Mouse (Mus musculus) adrenal gland, postnatal 14 days (tissue): Measurements from ENCODE around the gene Endou. TPM values are rescaled to one million over a fixed set of nuclear protein-coding genes. Genes with fewer than 3 reads are reported as not detected.

Experiments
- DNase-seq: peaks from one replicate; pipeline ENCODE4 v3.0.0; 2021; ENCODE audit warnings: mixed read lengths
- long read RNA-seq, 2 experiments: library from polyadenylated mRNA; stranded (forward); transcript quantifications; one replicate each; pipeline ENCODE4 v2.0.0; 2021
- total RNA-seq: library from RNA; stranded (reverse); gene quantifications from 2 replicates; pipeline ENCODE4 v1.2.3, GENCODE M21; 2021

The Endou gene
- total RNA-seq: 0.90 and 1.1 TPM in 2 replicates
- long read RNA-seq, experiment 1, partial matches to known transcripts: 0 of 2 reads
- long read RNA-seq, experiment 1, other reads (novel, unspliced or antisense): 1 of 2 reads
- long read RNA-seq, experiment 2: 0 reads

DNA sequence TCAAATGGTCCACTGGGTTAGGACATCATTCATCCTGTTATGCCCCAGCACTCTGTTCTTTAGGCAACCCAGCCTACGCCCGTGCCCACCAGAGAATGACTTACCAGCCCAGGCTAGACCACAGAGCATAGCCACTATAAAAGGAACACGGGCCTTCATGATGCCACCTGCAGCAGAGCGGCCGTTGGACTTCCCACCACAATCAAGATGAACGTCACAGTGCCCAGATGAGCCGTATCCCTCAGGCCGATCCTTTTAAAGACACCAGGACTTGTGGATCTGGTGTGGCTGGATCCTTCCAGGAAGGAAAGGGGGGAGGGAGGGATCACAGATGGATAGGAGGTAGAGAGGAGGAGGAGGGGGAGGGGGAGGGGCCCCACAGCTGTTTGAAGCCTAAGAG lies at the start of gene Endou:
Endou (minus strand) TSS at position 229 of the 400 bp plus-strand sequence.
- no peak for DNase-seq

DNA sequence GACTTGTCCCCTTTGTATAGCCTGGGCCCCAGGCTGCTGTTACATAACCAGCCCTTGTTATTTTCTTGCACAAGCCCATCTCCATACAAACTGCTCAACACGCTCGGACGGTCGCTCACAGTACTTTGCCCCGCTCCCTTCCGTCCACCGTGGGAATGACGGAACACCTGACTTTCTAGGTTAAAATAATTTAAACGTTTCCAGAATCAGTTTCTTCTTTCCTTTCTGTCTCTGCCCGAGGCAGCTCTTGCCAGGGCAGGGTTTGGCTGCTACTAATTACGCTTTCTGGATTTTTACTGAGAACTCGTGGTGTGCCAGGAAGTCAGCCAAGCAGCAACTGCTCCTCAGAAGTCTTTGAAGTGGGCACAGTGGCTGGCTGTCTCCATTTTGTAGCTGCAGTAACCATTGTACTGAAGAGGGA lies 49.5 kb upstream of the Endou start:
- DNase-seq: no peak

DNA sequence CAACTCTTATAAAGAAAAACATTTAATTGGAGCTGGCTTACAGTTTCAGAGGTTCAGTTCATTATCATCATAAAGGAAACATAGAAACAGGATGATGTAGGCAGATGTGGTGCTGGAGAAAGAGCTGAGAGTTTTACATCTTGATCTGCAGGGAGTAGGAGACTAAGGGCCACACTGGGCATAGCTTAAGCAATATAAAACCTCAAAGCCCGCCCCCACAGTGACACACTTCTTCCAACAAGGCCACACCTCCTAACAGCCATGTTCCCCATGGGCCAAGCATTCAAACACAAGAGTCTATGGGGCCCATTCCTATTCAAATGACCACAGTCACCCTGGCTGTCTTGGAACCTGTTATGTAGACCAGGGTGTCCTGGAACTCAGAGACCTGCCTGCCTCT lies 48.4 kb upstream of the Endou start:
- DNase-seq: no peak

DNA sequence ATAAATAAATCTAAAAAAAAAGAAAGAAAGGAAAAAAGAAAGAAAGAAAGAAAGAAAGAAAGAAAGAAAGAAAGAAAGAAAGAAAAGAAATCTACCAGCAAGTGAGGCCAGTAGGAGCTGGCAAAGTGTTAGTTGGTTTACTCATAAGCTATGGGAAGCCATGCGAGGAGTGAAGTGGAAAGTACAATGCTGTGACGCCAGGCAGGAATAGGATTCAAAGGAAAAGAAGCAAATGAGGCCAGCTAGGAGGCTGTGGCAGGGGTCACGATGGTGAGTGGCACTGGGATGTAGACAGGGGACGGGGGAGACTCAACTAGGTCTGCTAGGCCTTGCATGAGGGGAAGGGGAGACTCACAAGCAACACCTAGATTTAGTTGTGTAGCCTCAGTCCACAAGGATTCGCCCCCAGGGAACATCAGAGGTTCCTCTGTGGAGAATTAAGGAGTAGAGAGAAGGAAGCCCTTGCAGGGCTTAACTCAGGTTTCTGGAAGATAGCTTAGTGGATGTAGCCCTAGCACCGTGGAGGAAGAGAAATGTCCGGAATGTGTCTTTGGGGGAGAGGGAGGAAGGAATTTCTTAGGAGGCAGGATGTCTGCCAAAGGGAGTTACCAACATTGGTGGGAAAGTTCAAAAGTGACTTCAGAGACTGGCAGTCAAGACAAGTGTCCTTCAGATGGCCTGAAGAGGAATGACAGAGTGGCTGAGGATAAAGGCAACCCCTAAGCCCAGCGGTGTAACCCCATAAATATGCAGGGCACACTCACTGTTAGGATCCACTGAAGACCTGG lies 47.4 kb upstream of the Endou start, which contains the start of gene Slc48a1:
Slc48a1 (plus strand) TSS at position 210 of the 788 bp plus-strand sequence.
- DNase-seq: no peak

DNA sequence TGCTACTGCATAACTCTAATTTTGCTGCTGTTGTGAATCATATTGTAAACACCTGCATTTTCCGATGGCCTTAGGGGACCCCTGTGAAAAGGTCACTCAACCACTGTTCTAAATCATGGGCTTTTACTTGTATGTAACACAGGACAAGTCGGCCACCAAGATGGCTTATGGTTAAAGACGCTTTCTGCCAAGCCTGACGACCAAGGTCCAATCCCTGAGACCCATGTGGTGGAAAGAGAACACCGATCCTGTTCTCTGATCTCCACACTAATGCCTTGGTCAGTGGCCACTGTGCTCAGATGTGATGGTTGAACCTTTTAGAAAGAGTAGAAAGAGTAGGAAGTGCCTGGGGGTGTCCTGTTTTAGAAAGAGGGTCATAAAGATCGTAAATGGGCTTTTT lies 45.8 kb upstream of the Endou start:
- no peak for DNase-seq

DNA sequence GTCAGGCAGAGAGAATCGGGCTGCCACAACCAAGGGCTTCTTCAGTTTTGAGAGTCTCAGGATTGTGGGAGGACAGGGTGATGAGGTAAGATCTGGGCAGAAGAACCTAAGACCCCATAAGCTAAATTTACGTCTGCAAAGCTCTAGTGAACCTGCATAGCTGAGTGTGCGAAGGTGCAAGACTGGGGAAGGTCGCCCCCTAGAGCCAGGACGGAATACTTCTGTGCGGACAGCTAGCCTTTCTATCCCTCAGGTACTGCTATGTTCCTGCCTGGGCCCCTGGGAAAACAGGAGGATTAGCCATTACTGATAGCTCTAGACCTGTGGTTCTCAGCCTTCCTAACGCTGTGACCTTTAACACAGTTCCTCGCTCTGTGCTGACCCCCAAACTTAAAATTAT lies 45.4 kb upstream of the Endou start:
- DNase-seq: peak; percentile 89

DNA sequence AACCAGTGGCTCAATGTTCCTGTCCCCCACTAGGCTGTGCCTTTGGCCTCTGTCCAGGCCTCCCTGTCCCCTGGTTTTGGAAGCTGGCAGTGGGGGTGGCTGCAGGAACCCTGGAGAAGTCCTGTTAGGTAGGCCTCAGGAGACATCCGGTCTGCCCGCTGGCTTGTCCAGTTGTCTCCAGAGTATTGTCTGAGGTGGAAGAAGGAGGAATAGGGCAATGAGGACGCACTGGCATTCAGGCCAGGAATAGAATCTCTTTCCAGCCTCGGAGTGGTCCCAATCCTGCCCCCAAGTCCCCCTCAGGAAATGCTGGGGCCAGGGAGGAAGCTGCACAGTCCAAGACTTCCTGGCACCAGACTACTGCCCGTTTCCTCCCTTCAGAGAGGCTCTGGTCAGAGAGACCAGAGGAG lies 42.8 kb upstream of the Endou start:
- DNase-seq: peak; percentile 51

DNA sequence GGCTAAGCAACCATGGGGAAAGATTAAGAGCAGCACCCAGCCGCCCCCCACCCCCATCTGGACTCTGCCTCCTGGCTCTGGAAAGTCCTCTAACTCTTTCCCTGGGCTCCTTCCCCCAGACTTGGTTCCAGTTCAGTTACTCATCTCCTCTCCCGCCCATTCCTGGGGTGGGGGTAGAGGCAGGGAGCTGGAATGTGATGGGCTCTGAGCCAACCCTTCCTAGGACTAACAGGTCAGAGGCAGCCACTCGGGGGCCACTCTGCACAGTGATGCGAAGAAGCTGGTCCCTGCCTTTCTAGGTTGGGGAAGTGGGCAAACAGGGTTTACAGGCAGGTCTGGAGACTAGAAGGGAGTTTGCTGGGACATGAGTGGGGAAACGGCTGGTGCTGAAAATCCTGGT lies 42.0 kb upstream of the Endou start:
- DNase-seq: peak; percentile 86

DNA sequence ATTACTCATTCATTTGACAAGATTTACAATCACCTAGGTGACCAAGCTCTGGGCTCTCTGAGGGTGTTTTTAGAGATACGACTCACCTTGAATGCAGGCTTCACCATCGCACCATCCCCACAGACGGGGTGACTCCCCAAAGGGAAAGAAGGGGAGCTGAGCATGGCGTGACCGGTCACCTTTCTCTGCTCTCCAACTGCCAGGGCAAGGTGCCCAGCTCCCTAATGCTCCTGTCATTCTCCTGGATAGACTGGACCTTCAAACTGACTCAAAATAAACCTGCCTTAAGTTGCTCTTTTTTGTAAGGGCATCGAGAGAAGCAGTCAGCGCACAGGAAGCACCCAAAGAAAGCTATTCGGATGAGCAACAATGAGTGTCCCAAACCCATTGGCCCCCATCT lies 39.1 kb upstream of the Endou start:
- DNase-seq: no peak

DNA sequence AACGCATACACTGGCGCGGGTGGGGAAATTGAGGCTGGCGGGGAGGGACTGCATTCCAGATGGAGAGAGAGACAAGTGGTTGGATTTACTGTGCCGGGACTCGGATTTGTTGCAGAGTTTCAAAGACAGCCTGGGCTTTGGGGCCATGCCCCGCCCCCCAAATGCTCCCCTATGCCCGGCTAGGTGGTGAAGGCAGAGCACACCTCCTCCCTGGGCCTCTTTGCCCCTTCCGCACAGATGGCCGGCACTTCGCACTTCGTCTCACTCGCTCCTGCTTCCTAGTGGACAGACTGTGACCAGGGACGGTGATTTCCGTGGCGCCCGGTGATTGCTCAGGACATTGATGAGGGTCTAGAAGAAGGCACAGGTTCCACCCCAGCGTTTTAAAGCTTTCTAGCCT lies 37.1 kb upstream of the Endou start:
- DNase-seq: peak; percentile 73

DNA sequence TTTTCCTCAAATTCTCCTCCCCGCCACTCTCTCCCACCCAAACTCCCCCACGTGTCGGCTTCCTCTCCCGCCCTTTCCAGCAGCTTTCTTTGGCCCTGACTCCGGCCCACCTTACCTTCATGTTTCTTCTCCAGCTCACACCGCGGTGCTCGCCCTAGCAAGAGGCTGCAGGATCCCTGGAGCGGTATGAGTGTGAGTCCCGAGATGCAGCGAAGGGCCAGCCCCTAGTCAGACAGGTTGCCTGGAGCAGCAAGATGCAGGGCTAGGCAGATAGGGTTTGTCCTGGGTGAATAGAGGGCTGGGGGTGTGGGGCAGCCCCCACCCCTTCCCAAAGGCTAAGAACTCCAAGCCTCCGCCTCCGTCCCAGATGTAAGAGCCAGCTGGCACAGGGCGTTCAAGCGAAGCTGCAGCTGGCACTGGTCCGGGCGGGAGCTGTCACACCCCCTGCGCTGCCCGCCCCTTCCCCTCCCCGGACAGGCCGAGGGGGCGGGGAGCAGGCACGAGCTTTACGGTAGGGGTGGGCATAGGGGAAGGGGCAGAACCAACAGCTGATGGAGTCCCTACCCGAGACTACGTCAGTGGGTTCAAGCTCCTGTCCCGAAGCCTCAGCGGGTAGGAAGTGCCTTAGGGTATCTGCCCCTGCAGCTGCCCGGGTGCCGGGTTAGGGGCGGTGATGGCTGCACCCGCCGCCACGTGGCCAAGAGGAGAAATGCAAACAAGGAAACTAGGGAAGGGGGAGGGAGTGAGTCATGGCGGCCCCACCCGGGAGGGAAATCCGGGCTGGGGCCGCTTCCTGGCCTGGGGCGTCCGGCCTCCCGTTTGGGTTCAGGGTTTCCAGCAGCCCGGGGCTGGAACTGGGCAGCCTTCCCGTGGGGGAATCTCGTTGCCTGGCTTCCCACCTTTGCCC lies 36.4 kb upstream of the Endou start, which contains the start of gene Rapgef3:
Rapgef3 (minus strand) TSS at position 693 of the 907 bp plus-strand sequence.
- peak; percentile 91 for DNase-seq

DNA sequence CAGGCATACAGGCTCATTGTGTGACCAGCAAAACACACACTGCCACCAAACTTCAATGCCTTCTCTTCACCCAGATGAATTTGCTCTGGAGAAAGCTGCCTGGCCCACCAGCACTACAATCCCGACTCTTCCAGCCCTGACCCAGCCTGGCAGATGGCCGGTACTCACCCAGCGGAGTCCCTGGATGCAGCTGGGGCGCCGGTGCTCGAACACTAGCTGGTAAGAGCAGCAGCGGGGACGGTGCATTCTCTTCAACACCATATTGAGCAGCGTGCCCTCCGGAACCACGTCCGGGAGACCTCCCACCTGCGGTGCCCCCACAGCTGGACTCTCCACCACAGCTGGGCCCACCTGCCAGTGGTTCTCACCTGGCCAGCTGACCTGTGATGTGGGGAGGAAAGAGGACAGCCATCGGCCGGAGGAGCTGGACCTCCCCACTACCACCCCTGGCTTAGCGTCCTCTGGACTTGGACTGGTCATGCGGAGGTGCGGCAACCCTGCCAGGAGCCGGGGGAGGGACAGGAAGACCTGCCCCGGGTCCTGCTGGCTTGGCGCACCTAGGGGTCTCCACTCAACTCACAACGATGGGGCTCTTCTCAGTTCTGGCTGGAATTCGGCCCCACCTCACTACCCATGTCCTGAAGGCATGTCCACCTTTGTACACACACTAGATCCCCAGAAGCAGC lies 35.6 kb upstream of the Endou start:
- peak; percentile 46 for DNase-seq

DNA sequence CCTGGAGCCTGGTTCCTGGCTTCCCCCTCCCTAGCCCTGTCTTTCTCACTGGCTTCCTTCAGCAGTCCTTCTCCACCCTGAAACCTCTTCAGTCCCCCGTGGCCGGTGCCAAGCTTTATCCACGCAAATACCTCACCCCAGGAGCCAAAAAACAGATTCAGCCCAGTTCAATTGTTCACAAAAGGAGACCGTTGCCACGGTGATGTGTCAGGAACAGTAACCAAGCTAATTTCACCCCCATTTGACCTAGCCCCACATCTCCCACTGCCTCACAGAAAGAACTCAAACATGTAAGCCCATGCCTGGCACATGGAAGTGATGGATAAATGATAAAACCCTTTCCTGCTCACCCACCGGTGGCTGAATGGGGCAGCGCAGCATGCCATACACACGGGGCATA lies 35.1 kb upstream of the Endou start:
- no peak for DNase-seq

DNA sequence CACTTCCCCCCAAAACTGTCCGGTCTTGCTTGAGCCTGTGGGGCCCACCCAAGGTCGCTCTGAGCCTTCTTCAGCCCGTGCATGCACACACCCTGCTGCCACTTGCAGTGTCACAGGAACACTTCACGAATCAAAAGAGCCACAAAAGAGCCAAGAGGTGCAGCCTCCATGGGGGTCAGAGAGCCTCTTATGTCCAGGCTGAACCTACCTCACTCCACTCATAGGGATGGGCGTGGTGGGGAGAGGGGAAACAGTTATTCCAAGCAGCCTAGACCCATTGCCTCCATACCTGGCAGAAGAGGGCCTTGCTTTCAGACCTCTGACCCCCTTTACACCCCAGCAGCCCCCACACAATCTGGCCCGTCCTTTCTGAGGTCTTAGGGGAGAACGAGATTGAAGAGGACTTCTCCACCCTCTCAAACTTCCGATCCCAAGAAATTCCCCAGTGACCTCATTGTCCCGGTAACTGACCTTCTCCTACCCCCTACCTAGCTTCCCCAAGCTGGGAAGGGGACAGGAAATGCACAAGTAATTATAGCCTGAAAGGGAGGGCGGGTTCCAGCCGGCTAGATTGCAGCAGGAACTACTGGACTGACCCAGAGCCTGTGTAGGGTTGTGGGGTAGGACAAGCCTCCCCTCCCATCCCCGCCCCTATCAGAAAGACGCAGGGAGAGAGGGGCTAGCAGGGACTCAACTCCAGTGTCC lies 34.1 kb upstream of the Endou start:
- DNase-seq: no peak

DNA sequence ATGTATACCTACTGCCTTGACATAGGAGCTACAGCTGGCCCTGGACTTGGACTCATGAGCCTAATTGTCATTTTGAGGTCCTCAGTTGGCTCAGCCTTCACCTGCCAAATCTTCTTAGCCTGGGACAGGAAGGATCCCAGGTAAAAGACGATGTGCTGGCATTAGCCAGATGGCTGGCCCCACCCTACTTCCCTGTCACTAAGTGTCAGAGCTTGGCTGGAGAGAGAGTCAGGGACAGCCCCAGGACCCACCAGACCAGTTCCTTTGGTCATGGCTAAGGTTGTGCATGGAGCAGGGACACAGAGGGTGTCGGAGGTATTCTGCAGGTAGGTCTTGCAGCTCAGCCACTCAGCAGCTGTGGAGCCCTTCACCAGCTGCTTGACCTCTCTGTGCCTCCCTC lies 33.4 kb upstream of the Endou start:
- no peak for DNase-seq

DNA sequence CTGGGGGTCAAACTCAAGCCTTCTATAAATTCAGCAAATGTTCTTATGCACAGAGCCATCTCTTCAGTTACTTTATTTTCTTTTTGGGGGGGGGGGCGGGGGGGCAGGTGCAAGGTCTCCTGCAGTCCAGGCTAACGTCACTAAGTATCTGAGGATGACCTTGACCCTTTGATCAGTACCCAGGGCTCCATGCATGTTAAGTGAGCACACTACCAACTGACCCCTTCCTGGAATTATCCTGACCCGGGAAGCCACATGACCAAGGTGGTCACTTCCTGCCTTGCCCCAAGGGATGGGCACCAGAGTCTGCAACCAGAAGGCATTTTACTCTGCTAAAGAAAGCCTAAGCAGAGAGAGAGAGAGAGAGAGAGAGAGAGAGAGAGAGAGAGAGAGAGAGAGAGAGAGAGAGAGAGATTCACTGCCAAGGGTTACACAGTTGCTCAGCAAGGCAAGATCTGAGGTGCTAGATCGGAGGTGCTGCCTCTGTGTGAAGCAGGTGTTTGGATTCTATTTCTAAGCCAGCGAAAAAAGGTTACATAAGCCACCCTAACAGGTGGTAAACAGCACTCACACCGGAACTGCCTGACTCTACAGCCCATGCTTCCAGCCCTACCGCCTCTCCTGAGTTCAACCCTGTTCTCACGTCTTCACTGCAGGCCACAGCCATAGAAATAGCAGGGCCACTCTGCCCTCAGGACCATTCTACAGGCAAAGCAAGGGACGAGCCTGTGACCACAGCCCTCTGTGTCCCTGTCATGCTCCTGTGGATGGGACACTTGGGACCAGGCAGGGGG lies 32.3 kb upstream of the Endou start:
- no peak for DNase-seq

DNA sequence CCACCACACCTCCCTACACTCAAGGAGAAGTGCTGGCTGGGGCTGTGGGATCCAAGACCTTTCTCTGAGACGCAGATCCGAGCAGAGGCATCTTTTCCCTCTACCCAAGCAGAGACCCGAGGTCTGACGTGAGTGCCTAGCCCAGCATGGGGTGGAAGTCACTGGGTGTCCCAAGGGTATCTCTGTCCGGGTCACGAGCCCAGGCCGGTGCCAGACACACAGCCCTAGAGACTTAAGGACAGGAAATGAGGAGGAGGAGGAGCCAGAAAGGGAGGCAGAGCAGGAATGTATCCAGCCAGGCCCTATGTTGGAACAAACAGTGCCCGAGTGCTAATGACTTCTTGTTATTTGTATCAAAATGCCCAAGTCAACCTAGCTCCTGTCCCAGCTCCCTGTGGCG lies 31.6 kb upstream of the Endou start:
- peak; percentile 59 for DNase-seq

DNA sequence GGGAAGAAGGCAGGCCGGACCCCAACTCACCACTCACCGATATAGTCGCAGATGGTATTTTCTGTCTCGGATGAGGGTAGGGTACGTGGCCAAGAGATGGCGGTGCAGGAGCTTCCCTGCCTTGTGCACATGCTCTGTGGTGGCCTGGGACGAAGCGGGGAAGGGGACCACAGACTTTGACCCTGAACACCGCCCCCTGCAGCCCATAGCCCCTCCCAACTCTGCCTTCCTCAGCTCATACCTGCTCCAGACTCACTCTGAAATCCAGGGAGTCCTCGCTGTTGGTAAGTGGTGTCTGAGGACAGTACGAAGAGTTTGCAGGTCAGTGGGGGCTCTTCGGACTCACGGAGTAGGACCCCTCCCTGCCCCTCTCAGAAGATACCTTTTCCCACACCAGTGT lies 30.3 kb upstream of the Endou start:
- DNase-seq: no peak

DNA sequence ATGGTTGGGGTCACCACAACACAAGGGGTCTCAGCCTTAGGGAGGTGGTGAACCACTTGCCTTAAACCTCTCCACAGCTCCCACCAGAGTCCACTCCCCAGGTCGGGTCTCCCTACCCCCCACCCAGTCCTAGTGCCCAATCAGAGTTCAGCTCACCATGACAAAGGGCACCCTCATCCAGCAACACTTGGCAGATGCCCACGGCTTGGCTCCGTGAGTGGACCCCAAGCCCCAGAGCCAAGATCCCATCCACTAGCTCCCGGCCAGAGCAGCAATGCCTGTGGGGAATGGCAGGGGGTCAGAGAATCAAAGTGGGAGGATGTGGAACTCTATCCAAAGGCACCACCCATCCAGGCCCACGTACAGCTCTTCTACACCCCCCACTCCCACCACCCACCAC lies 29.8 kb upstream of the Endou start:
- no peak for DNase-seq

DNA sequence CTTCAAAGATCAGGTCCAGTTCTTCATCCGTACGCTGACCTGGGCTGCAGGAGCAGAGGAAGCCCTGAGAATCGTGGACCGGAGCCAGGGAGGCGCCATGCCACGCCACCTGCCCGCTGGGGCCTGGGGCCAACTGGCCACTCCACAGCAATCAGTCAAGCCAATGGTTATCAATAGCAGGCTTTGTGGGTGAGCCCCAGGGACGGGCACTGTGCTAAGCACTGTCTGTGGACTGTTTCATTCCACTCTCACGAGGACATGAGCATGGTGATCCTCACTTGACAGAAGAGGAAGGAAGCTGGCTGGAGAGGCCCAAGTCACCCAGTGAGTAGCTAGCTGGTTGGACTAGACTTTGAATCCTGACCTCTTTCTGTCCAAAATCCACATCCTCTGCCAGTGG lies 28.9 kb upstream of the Endou start:
- no peak for DNase-seq

DNA sequence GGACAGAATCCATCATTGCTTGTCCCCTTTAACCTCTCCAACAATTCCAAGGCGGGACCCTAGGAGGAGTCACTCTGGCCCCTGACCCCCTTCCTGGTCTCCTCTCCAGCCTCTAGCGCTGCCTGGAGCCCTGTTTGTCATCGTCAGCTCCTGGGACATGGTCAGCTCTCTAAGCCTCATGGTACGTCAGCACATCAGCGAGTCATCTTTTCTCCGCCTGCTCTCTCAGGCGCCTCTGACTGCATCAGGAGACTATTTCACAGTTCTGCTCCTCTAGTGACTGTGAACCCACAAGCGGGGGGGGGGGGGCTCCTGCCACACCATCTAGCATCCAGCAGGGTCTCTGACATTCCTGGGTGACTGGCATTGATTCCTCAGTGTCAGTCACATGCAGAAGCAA lies 24.2 kb upstream of the Endou start:
- DNase-seq: no peak
